Mouse (Mus musculus) neural tube, embryonic 13.5 days (tissue): Measurements from ENCODE around the gene Crybg3. TPM values are rescaled to one million over a fixed set of nuclear protein-coding genes. Genes with fewer than 3 reads are reported as not detected.

Experiments
- ATAC-seq: fragments of 200-750 bp; cut with Nextera tagmentation; 2 replicates; pipeline ENCODE4 v1.8.0; 2017; ENCODE audit warnings: low read depth, mild to moderate bottlenecking, moderate TSS enrichment, moderate library complexity
- H3K27ac ChIP-seq: fragments of 300-500 bp; sonication (generic); replicated peaks from 2 replicates; pipeline ENCODE4 v1.5.1; 2015; ENCODE audit warnings: moderate library complexity, mild to moderate bottlenecking, inconsistent platforms
- H3K27me3 ChIP-seq: fragments of 300-500 bp; sonication (generic); 2 replicates; pipeline ENCODE4 v1.6.1; 2015; ENCODE audit warnings: mild to moderate bottlenecking, inconsistent platforms
- H3K36me3 ChIP-seq: fragments of 300-500 bp; sonication (generic); 2 replicates; pipeline ENCODE4 v1.6.1; 2015; ENCODE audit warnings: mild to moderate bottlenecking, inconsistent platforms
- H3K4me1 ChIP-seq: fragments of 300-500 bp; sonication (generic); replicated peaks from 2 replicates; pipeline ENCODE4 v1.6.1; 2015; ENCODE audit warnings: inconsistent platforms
- H3K4me2 ChIP-seq: fragments of 300-500 bp; sonication (generic); 2 replicates; pipeline ENCODE4 v1.6.1; 2015; ENCODE audit warnings: inconsistent platforms, mild to moderate bottlenecking, moderate library complexity
- H3K4me3 ChIP-seq: fragments of 300-500 bp; sonication (generic); 2 replicates; pipeline ENCODE4 v1.5.1; 2015; ENCODE audit warnings: mild to moderate bottlenecking, inconsistent platforms
- H3K9ac ChIP-seq: fragments of 300-500 bp; sonication (generic); 2 replicates; pipeline ENCODE4 v1.6.1; 2015; ENCODE audit warnings: moderate library complexity, mild to moderate bottlenecking, inconsistent platforms
- H3K9me3 ChIP-seq: fragments of 300-500 bp; sonication (generic); 2 replicates; pipeline ENCODE4 v1.6.1; 2016; ENCODE audit warnings: inconsistent platforms
- WGBS: fragments of 180-500 bp; shearing (Covaris S2); methylation state at CpG from one replicate; pipeline ENCODE4 v1.1.7; 2015; 5-methylcytosine and 5-hydroxymethylcytosine counted together
- polyA plus RNA-seq: library from polyadenylated mRNA; unstranded; fragments of >200 nt; fragmentation: Nextera tagmentation; extraction: Ambion mirVana; gene quantifications from 2 replicates; pipeline ENCODE4 v1.2.1, GENCODE M21; 2015

The Crybg3 gene
- polyA plus RNA-seq, 1 experiment from 2014 or later: 3.8 TPM

DNA sequence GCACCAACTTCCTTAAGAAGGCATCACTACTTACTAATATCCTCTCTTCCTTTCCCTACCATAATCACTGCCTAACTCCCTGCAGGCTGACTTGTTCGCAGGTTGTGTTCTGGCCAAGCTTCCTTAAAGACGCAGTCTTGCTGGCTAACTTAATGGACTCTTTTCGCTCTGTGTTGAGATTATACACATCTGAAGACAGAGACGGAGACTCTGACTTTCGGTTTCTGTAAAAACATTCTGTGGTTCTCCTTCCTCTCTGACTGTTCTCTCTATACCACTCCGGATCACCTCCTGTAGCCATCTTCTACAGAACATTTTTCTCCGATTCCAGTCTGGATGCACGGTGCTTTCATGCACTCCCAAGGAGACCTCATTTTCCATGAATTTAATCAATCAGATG, 30.0 kb downstream of the Crybg3 start:
- Histone ChIP-seq H3K27ac (no peak overlapping the region), H3K9ac (no peak overlapping the region), H3K4me3 (no peak overlapping the region), H3K4me2 (no peak overlapping the region), H3K4me1 (no peaks in the 10 kb centered on the region; the same call in 1 of the 2 replicates), H3K36me3 (no peaks in the 10 kb centered on the region), H3K9me3 (no peaks in the 10 kb centered on the region), H3K27me3 (no peaks in the 10 kb centered on the region)
- no peak for ATAC-seq
- 93% methylated on average over 8 of the region's 8 CpGs for WGBS

DNA sequence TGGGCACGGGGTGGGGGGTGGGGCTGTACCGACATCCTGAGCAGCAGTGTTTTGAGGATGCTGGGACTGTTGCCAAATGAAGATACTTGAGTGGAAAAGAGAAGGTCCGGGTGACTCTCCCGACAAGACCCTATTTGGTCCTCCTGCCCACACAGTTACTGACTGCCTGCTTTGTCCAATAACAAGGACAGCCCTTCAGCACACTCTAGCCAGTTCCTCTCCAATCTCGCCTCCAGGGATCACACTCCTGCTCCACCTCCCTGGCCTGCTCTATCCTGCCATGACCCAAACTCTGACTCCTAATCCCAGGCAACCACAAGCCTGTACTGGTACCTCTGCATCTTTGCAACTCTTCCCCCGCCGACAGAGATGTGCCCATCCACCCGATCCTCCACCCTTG, 30.9 kb downstream of the Crybg3 start:
- Histone ChIP-seq H3K4me1 (no peaks in the 10 kb centered on the region; the same call in 1 of the 2 replicates), H3K9me3 (no peaks in the 10 kb centered on the region), H3K4me2 (no peak overlapping the region), H3K27me3 (no peaks in the 10 kb centered on the region), H3K27ac (no peak overlapping the region), H3K9ac (no peak overlapping the region), H3K36me3 (no peaks in the 10 kb centered on the region), H3K4me3 (no peak overlapping the region)
- ATAC-seq: no peak
- 68% methylated on average over 8 of the region's 8 CpGs for WGBS

DNA sequence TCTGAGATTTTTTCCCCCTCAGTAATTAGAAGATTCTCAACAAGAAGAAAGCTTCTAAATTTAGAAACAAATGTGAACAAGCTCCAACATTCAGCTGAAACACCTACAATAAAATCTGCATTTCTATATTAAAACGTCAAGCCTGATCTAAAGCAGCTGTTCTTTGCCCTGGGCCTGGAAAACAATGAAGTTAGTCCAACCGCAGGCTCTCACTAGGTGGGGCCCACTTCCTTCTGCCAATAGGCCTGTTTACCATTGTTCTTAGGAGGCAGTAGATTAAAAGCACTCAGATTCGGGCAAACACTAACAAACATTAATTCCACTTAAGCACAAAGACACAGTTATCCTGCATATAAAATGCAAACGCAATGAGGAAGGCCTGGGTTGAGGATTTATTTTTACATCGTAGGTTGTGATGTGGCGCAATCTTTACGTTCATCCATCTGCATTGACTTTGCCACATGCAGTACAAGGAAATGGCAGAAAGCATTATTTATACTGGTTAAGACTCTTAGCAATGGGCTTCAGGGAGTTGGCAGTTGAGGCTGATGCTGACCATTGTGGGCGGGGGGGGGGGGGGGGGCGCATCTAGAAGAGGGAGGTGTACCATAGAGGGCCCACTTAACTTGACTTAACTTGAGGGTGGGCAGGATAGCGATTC, 32.9 kb downstream of the Crybg3 start:
- H3K4me2 ChIP-seq: no peak overlapping the region
- WGBS: 65% methylated on average over 10 of the region's 10 CpGs
- no peaks in the 10 kb centered on the region; the same call in 1 of the 2 replicates for H3K4me1 ChIP-seq
- H3K36me3 ChIP-seq: no peaks in the 10 kb centered on the region
- H3K4me3 ChIP-seq: no peak overlapping the region
- ATAC-seq: no peak
- no peaks in the 10 kb centered on the region for H3K9me3 ChIP-seq
- H3K9ac ChIP-seq: no peak overlapping the region
- no peak overlapping the region for H3K27ac ChIP-seq
- H3K27me3 ChIP-seq: no peaks in the 10 kb centered on the region

GRCm38 (mm10) chr16:59566437-59566836, 34.3 kb downstream of the Crybg3 start:
- no peaks in the 10 kb centered on the region for H3K27me3 ChIP-seq
- no peak overlapping the region for H3K9ac ChIP-seq
- no peaks in the 10 kb centered on the region for H3K36me3 ChIP-seq
- H3K4me3 ChIP-seq: no peak overlapping the region
- H3K4me2 ChIP-seq: no peak overlapping the region
- no peaks in the 10 kb centered on the region for H3K9me3 ChIP-seq
- no peak for ATAC-seq
- WGBS: 94% methylated on average over 4 of the region's 4 CpGs
- no peak overlapping the region for H3K27ac ChIP-seq
- H3K4me1 ChIP-seq: no peaks in the 10 kb centered on the region; the same call in 1 of the 2 replicates

DNA sequence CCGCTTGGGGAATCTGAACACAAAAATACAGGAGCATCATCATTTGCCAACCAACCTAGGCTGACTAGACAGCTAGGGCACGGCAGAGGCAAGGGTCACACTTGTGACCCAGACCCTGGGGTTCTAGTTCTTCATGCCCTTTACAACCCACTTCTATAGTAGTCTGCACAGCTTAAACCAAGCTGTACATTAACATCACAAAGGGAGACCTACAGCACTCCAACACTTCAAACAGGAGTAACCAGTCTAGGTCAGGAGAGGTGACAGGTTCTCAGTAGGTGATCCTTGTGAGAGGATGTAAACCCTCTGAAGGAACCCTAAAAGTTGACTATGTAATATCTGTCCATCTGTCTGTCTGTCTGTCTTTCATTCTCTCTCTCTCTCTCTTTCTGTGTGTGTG, 35.1 kb downstream of the Crybg3 start:
- Histone ChIP-seq H3K9ac (no peak overlapping the region), H3K27me3 (no peaks in the 10 kb centered on the region), H3K4me1 (no peaks in the 10 kb centered on the region; the same call in 1 of the 2 replicates), H3K36me3 (no peaks in the 10 kb centered on the region), H3K4me3 (no peak overlapping the region), H3K4me2 (no peak overlapping the region), H3K9me3 (no peaks in the 10 kb centered on the region), H3K27ac (no peak overlapping the region)
- no peak for ATAC-seq
- 66% methylated on average over 2 of the region's 2 CpGs for WGBS

- 78% methylated on average over 5 of the region's 5 CpGs for whole genome bisulfite sequencing
- Histone ChIP-seq H3K9ac (no peak overlapping the region), H3K9me3 (no peaks in the 10 kb centered on the region), H3K27ac (no peak overlapping the region), H3K4me3 (no peak overlapping the region), H3K4me1 (peaks cover 10% of the 10 kb centered on the region), H3K27me3 (no peaks in the 10 kb centered on the region), H3K36me3 (no peaks in the 10 kb centered on the region), H3K4me2 (no peak overlapping the region)
- ATAC-seq: no peak
Observed at GRCm38 (mm10) chr16:59564025-59564424, 36.8 kb downstream of the Crybg3 start.

DNA sequence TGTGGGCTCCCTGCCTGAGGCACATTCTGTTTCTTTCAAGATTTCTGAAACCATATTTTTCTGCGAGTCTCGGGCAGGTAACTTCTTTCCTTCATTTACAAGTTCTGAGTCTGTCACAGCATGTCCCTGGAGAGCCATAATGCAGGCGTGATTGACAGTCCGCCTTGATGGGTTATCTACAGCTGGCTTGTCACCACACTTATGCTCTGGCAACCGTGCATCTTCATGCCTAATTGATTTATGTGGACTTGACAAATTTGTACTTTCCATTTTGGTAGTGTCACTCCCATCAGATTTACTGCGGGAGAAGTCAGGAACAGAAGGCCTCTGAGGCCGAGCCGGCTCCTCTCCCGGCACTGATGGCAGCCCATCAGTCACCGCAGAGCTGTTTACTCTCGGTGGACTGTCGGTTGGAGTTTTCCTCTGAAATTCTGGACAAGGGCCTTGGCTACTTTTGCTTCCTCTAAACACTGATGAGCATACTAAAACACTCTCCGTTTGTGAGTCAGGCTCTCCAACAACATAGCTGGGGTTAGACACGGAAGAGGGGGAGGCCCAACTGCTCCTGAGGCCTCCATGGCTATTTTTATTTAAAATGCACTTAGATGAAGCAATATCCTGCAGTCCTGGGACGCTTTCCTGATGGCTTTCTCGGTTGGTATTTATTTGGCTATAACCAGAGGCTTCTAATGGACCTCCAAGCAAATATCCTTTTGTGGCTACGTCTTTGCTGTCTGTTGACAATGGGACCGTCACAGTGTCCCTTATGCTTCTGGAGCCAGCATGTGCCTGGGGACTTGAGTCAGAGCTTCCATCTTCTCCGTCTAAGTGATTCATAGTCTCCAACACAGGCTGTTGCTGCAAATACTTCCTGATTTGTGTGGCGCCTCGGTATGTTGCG, 41.2 kb downstream of the Crybg3 start:
- Histone ChIP-seq H3K9ac (no peak overlapping the region), H3K27ac (no peak overlapping the region; the same call in 1 of the 2 replicates), H3K4me1 (peaks cover 11% of the 10 kb centered on the region), H3K9me3 (no peaks in the 10 kb centered on the region), H3K36me3 (no peaks in the 10 kb centered on the region), H3K27me3 (no peaks in the 10 kb centered on the region), H3K4me2 (no peak overlapping the region), H3K4me3 (no peak overlapping the region)
- peak; percentile 74; the same call in 1 of the 2 replicates for ATAC-seq
- 45% methylated on average over 22 of the region's 22 CpGs for WGBS

- H3K27ac ChIP-seq: no peak overlapping the region
- H3K4me1 ChIP-seq: peaks cover 11% of the 10 kb centered on the region
- no peak overlapping the region for H3K4me2 ChIP-seq
- no peak overlapping the region for H3K4me3 ChIP-seq
- WGBS: 87% methylated on average over 10 of the region's 10 CpGs
- H3K36me3 ChIP-seq: peaks cover 6% of the 10 kb centered on the region; the same call in 1 of the 2 replicates
- no peak for ATAC-seq
- no peaks in the 10 kb centered on the region for H3K27me3 ChIP-seq
- no peak overlapping the region for H3K9ac ChIP-seq
- H3K9me3 ChIP-seq: no peaks in the 10 kb centered on the region
Observed at GRCm38 (mm10) chr16:59558916-59559299, 41.9 kb downstream of the Crybg3 start.

DNA sequence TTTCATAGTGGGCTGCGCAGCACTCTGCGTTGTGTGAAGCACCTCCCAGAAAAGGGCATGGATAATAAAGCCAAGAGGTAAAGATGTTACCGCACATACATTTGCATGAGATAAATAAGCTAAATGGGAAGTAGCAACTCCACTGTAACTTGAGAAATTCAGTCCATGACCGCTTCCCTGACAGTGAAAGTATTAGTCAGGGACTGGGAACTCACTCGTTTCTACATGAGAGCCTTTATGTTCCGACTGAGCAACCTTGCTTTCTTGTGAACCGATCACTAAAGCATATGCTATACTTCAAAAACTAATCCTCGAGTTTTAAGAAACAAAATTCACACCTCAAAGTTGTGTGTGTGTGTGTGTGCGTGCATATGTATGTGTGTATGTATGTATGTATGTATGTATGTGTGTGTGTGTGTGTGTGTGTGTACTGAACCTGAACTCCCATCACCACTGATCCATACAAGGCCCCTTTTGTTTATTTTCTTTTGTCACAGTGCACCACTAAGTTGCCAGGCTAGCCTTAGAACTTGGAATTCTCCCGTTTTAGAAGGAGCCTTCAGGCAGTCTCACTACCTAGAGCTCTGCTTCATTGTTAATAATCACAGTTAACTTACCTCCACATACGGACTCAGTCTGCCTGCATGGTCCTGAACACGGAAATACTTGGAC, 47.2 kb downstream of the Crybg3 start:
- Histone ChIP-seq H3K4me1 (peaks cover 2% of the 10 kb centered on the region; the same call in 1 of the 2 replicates), H3K9ac (no peak overlapping the region), H3K4me3 (no peak overlapping the region), H3K9me3 (no peaks in the 10 kb centered on the region), H3K27me3 (no peaks in the 10 kb centered on the region), H3K36me3 (peaks cover 7% of the 10 kb centered on the region; the same call in 1 of the 2 replicates), H3K4me2 (no peak overlapping the region), H3K27ac (no peak overlapping the region)
- no peak for ATAC-seq
- WGBS: 85% methylated on average over 12 of the region's 12 CpGs

- ATAC-seq: no peak
- no peak overlapping the region for H3K4me2 ChIP-seq
- H3K36me3 ChIP-seq: peaks cover 7% of the 10 kb centered on the region; the same call in 1 of the 2 replicates
- no peak overlapping the region for H3K4me3 ChIP-seq
- H3K27ac ChIP-seq: no peak overlapping the region
- no peak overlapping the region for H3K9ac ChIP-seq
- H3K4me1 ChIP-seq: peaks cover 20% of the 10 kb centered on the region
- 82% methylated on average over 5 of the region's 5 CpGs for WGBS
- no peaks in the 10 kb centered on the region for H3K9me3 ChIP-seq
- no peaks in the 10 kb centered on the region for H3K27me3 ChIP-seq
Observed at GRCm38 (mm10) chr16:59551507-59551906, 49.3 kb downstream of the Crybg3 start.

DNA sequence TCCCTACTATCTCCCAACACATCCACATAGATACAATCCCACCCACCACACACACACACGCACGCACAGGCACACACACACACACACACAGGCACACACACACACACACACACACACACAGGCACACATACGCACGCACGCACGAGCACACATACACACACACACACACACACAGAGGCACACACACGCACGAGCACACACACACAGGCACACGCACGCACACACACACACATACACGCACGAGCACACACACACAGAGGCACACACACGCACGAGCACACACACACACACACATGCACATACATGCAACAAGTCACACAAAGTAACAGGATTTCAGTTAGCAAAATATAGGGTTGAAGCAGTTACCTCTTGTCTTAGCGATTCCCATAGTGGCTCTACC, 51.1 kb downstream of the Crybg3 start:
- Histone ChIP-seq H3K27ac (no peak overlapping the region), H3K4me3 (no peak overlapping the region), H3K9me3 (no peaks in the 10 kb centered on the region), H3K36me3 (peaks cover 7% of the 10 kb centered on the region; the same call in 1 of the 2 replicates), H3K9ac (no peak overlapping the region), H3K4me2 (no peak overlapping the region), H3K4me1 (peaks cover 20% of the 10 kb centered on the region), H3K27me3 (no peaks in the 10 kb centered on the region)
- peak; percentile 59; the same call in 1 of the 2 replicates for ATAC-seq
- 84% methylated on average over 15 of the region's 15 CpGs for WGBS

DNA sequence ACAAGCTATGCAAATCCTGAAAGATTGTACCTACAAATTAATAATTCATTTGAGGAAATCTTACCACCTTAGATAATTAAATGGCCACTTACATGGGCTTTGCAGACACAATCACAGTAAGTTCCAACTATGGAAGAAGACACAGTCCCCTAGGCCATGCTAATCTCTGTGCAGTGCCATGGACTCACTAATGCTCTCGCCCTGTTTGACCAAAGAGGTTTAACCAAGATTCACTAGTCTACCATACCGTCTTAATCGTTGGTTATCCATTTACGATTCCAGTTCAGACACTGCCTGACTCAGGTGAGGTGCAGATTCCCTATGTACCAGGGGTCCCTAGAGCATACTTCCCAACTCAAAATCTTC, 52.2 kb downstream of the Crybg3 start:
- Histone ChIP-seq H3K9me3 (no peaks in the 10 kb centered on the region), H3K9ac (no peak overlapping the region), H3K4me3 (no peak overlapping the region), H3K36me3 (no peaks in the 10 kb centered on the region), H3K4me1 (peaks cover 30% of the 10 kb centered on the region), H3K27me3 (no peaks in the 10 kb centered on the region), H3K4me2 (no peak overlapping the region), H3K27ac (no peak overlapping the region)
- WGBS: 83% methylated on average over 4 of the region's 4 CpGs
- ATAC-seq: peak; percentile 28; the same call in 1 of the 2 replicates
